Mouse (Mus musculus): ENCODE results near the gene Rab36. TPM values are rescaled to one million over a fixed set of nuclear protein-coding genes. Genes with fewer than 3 reads are reported as not detected.

Rab36 gene
- total and polyA plus RNA-seq, 2 experiments: 0.18 to 0.70 TPM

DNA sequence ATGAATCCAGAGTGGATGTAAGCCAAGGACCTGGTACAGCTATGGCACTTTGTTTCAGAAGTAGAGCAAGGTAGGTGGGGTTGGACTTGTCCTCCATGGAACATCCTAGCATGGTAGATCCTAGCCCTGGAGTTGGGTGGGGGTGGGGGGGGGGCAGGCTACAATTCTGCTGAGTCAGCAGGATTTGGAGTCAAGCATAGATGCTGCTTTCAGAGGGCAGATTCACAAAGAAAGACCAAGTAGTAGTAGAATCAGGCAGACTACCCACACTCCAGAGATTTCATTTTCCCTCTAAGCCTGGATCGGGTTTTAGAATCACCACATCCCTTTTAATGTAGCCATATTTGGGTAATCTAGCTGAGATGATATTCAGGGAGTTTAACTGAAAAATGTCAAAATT lies 57.5 kb downstream of the Rab36 start:
- H3K27ac ChIP-seq (replicated peaks; ENCODE audit: insufficient read depth, low read depth, low read length): no peak overlapping the region
- WGBS: 100% methylated on average over 1 of the region's 1 CpGs
- H3K4me1 ChIP-seq (ENCODE audit: control insufficient read depth, insufficient read depth, low read length): peaks cover 11% of the 10 kb centered on the region
- H3K9ac ChIP-seq (ENCODE audit: low read depth, low read length): no peak overlapping the region
- TF ChIP-seq CTCF (IDR thresholded peaks at IDR 0.05; ENCODE audit: low read depth, low read length): no peak
- no peak for TF ChIP-seq POLR2A (IDR thresholded peaks at IDR 0.05; ENCODE audit: extremely low read depth, insufficient read depth, low read length)
- DNase-seq (ENCODE audit: extremely low read depth, low read depth, low spot score): no peak
- H3K36me3 ChIP-seq (ENCODE audit: control insufficient read depth, insufficient read depth, low read length): no peaks in the 10 kb centered on the region
- H3K27me3 ChIP-seq (ENCODE audit: control insufficient read depth, insufficient read depth, low read length): no peaks in the 10 kb centered on the region
- H3K4me3 ChIP-seq (ENCODE audit: insufficient read depth, low read depth, low read length): no peak overlapping the region
- H3K79me2 ChIP-seq (ENCODE audit: control insufficient read depth, insufficient read depth, low read length): peaks cover 53% of the 10 kb centered on the region

GRCm38 (mm10) chr10:75095216-75095615 lies 58.4 kb downstream of the Rab36 start:
- no peak overlapping the region for H3K4me3 ChIP-seq (ENCODE audit: insufficient read depth, low read depth, low read length)
- H3K27ac ChIP-seq (replicated peaks; ENCODE audit: insufficient read depth, low read depth, low read length): no peak overlapping the region
- no peak overlapping the region for H3K9ac ChIP-seq (ENCODE audit: low read depth, low read length)
- H3K27me3 ChIP-seq (ENCODE audit: control insufficient read depth, insufficient read depth, low read length): no peaks in the 10 kb centered on the region
- TF ChIP-seq POLR2A (IDR thresholded peaks at IDR 0.05; ENCODE audit: extremely low read depth, insufficient read depth, low read length): no peak
- TF ChIP-seq CTCF (IDR thresholded peaks at IDR 0.05; ENCODE audit: low read depth, low read length): no peak
- WGBS: 96% methylated on average over 7 of the region's 7 CpGs
- H3K79me2 ChIP-seq (ENCODE audit: control insufficient read depth, insufficient read depth, low read length): peaks cover 57% of the 10 kb centered on the region
- H3K36me3 ChIP-seq (ENCODE audit: control insufficient read depth, insufficient read depth, low read length): no peaks in the 10 kb centered on the region
- DNase-seq (ENCODE audit: extremely low read depth, low read depth, low spot score): no peak
- peaks cover 11% of the 10 kb centered on the region for H3K4me1 ChIP-seq (ENCODE audit: control insufficient read depth, insufficient read depth, low read length)

- no peak for TF ChIP-seq CTCF (IDR thresholded peaks at IDR 0.05; ENCODE audit: low read depth, low read length)
- TF ChIP-seq POLR2A (IDR thresholded peaks at IDR 0.05; ENCODE audit: extremely low read depth, insufficient read depth, low read length): no peak
- Histone ChIP-seq H3K4me1 (ENCODE audit: control insufficient read depth, insufficient read depth, low read length) (peaks cover 11% of the 10 kb centered on the region), H3K4me3 (ENCODE audit: insufficient read depth, low read depth, low read length) (no peak overlapping the region), H3K27me3 (ENCODE audit: control insufficient read depth, insufficient read depth, low read length) (no peaks in the 10 kb centered on the region), H3K79me2 (ENCODE audit: control insufficient read depth, insufficient read depth, low read length) (peaks cover 72% of the 10 kb centered on the region), H3K9ac (ENCODE audit: low read depth, low read length) (no peak overlapping the region), H3K36me3 (ENCODE audit: control insufficient read depth, insufficient read depth, low read length) (no peaks in the 10 kb centered on the region), H3K27ac (replicated peaks; ENCODE audit: insufficient read depth, low read depth, low read length) (no peak overlapping the region)
- peak; percentile 72 for DNase-seq (ENCODE audit: extremely low read depth, low read depth, low spot score)
- WGBS: 48% methylated on average over 10 of the region's 10 CpGs
These were observed 61.8 kb downstream of the Rab36 start for GRCm38 (mm10) chr10:75098446-75099183.

- Histone ChIP-seq H3K79me2 (ENCODE audit: control insufficient read depth, insufficient read depth, low read length) (peaks cover 68% of the 10 kb centered on the region), H3K9ac (ENCODE audit: low read depth, low read length) (no peak overlapping the region), H3K27me3 (ENCODE audit: control insufficient read depth, insufficient read depth, low read length) (no peaks in the 10 kb centered on the region), H3K4me3 (ENCODE audit: insufficient read depth, low read depth, low read length) (no peak overlapping the region), H3K4me1 (ENCODE audit: control insufficient read depth, insufficient read depth, low read length) (peaks cover 14% of the 10 kb centered on the region), H3K36me3 (ENCODE audit: control insufficient read depth, insufficient read depth, low read length) (no peaks in the 10 kb centered on the region), H3K27ac (replicated peaks; ENCODE audit: insufficient read depth, low read depth, low read length) (no peak overlapping the region)
- DNase-seq (ENCODE audit: extremely low read depth, low read depth, low spot score): no peak
- TF ChIP-seq CTCF (IDR thresholded peaks at IDR 0.05; ENCODE audit: low read depth, low read length): no peak
- no peak for TF ChIP-seq POLR2A (IDR thresholded peaks at IDR 0.05; ENCODE audit: extremely low read depth, insufficient read depth, low read length)
- WGBS: 93% methylated on average over 7 of the region's 7 CpGs
These were observed 63.4 kb downstream of the Rab36 start for GRCm38 (mm10) chr10:75100298-75100697.

- H3K4me3 ChIP-seq (ENCODE audit: insufficient read depth, low read depth, low read length): no peak overlapping the region
- peaks cover 10% of the 10 kb centered on the region; the same call in 1 of the 2 replicates for H3K4me1 ChIP-seq (ENCODE audit: control insufficient read depth, insufficient read depth, low read length)
- H3K27ac ChIP-seq (replicated peaks; ENCODE audit: insufficient read depth, low read depth, low read length): no peak overlapping the region
- WGBS: 77% methylated on average over 2 of the region's 2 CpGs
- DNase-seq (ENCODE audit: extremely low read depth, low read depth, low spot score): no peak
- TF ChIP-seq CTCF (IDR thresholded peaks at IDR 0.05; ENCODE audit: low read depth, low read length): no peak
- TF ChIP-seq POLR2A (IDR thresholded peaks at IDR 0.05; ENCODE audit: extremely low read depth, insufficient read depth, low read length): no peak
- H3K36me3 ChIP-seq (ENCODE audit: control insufficient read depth, insufficient read depth, low read length): no peaks in the 10 kb centered on the region
- peaks cover 56% of the 10 kb centered on the region for H3K79me2 ChIP-seq (ENCODE audit: control insufficient read depth, insufficient read depth, low read length)
- no peaks in the 10 kb centered on the region for H3K27me3 ChIP-seq (ENCODE audit: control insufficient read depth, insufficient read depth, low read length)
- no peak overlapping the region for H3K9ac ChIP-seq (ENCODE audit: low read depth, low read length)
These were observed 66.6 kb downstream of the Rab36 start for GRCm38 (mm10) chr10:75103502-75103901.

Other genes with a start within 250 kb of the Rab36 start
- 0.07 and 0.09 TPM in 2 replicates for gene Gnaz, start 69.9 kb upstream of the Rab36 start, total RNA-seq (2014; rRNA removed)
- 0.14 TPM in 1 of 2 replicates, not detected in the other for gene Gnaz, start 69.9 kb upstream of the Rab36 start, polyA plus RNA-seq (2012; rRNA removed)
- not detected in 2 replicates for gene Rsph14, start 4.5 kb upstream of the Rab36 start, total RNA-seq (2014; rRNA removed)
- not detected in 2 replicates for gene Rsph14, start 4.5 kb upstream of the Rab36 start, polyA plus RNA-seq (2012; rRNA removed)
- gene Bcr, start 23.5 kb downstream of the Rab36 start, total RNA-seq (2014; rRNA removed): 7.5 and 12.0 TPM in 2 replicates
- 14.4 and 14.7 TPM in 2 replicates for gene Bcr, start 23.5 kb downstream of the Rab36 start, polyA plus RNA-seq (2012; rRNA removed)
- 10.3 and 10.8 TPM in 2 replicates for gene Specc1l, start 175.0 kb downstream of the Rab36 start, total RNA-seq (2014; rRNA removed)
- 5.2 and 5.3 TPM in 2 replicates for gene Specc1l, start 175.0 kb downstream of the Rab36 start, polyA plus RNA-seq (2012; rRNA removed)